Mouse (Mus musculus) hindbrain, embryonic 16.5 days (tissue): ENCODE results near the gene Scnn1a. TPM values are rescaled to one million over a fixed set of nuclear protein-coding genes. Genes with fewer than 3 reads are reported as not detected.

Source experiments
- ATAC-seq: fragments of 200-750 bp; cut with Nextera tagmentation; 2 replicates; pipeline ENCODE4 v1.8.0; 2017; ENCODE audit warnings: moderate TSS enrichment, moderate library complexity
- H3K27ac ChIP-seq: fragments of 300-500 bp; sonication (generic); 2 replicates; pipeline ENCODE4 v1.5.1; 2014; ENCODE audit warnings: low read depth, mild to moderate bottlenecking, control low read depth, low read length, moderate library complexity
- H3K27me3 ChIP-seq: fragments of 300-500 bp; sonication (generic); replicated peaks from 2 replicates; pipeline ENCODE4 v1.6.1; 2014; ENCODE audit warnings: low read length; ENCODE audit not compliant: control insufficient read depth, insufficient read depth
- H3K36me3 ChIP-seq: fragments of 300-500 bp; sonication (generic); 2 replicates; pipeline ENCODE4 v1.6.1; 2014; ENCODE audit warnings: mild to moderate bottlenecking, low read length, moderate library complexity, mixed read lengths; ENCODE audit not compliant: control insufficient read depth, insufficient read depth
- H3K4me1 ChIP-seq: fragments of 300-500 bp; sonication (generic); 2 replicates; pipeline ENCODE4 v1.6.1; 2014; ENCODE audit warnings: low read depth, low read length; ENCODE audit not compliant: control insufficient read depth, insufficient read depth
- H3K4me2 ChIP-seq: fragments of 300-500 bp; sonication (generic); 2 replicates; pipeline ENCODE4 v1.6.1; 2014; ENCODE audit warnings: mild to moderate bottlenecking, low read length, control low read depth, moderate library complexity
- H3K4me3 ChIP-seq: fragments of 300-500 bp; sonication (generic); 2 replicates; pipeline ENCODE4 v1.5.1; 2014; ENCODE audit warnings: mild to moderate bottlenecking, low read length, control low read depth, moderate library complexity
- H3K9ac ChIP-seq: fragments of 300-500 bp; sonication (generic); 2 replicates; pipeline ENCODE4 v1.6.1; 2014; ENCODE audit warnings: low read depth, mild to moderate bottlenecking, control low read depth, low read length, moderate library complexity
- H3K9me3 ChIP-seq: fragments of 300-500 bp; sonication (generic); 2 replicates; pipeline ENCODE4 v1.6.1; 2014; ENCODE audit warnings: mild to moderate bottlenecking, low read length, moderate library complexity; ENCODE audit not compliant: control insufficient read depth
- WGBS: fragments of 180-500 bp; shearing (Covaris S2); extraction: QIAGEN DNeasy Blood & Tissue Kit; methylation state at CpG from one replicate; pipeline ENCODE4 v1.1.7; 2014; 5-methylcytosine and 5-hydroxymethylcytosine counted together
- polyA plus RNA-seq: library from polyadenylated mRNA; unstranded; fragments of >200 nt; fragmentation: Nextera tagmentation; extraction: Ambion mirVana; gene quantifications from 2 replicates; pipeline ENCODE4 v1.2.1, GENCODE M21; 2015

The Scnn1a gene
- polyA plus RNA-seq, 1 experiment from 2014 or later: 0.70 TPM

DNA sequence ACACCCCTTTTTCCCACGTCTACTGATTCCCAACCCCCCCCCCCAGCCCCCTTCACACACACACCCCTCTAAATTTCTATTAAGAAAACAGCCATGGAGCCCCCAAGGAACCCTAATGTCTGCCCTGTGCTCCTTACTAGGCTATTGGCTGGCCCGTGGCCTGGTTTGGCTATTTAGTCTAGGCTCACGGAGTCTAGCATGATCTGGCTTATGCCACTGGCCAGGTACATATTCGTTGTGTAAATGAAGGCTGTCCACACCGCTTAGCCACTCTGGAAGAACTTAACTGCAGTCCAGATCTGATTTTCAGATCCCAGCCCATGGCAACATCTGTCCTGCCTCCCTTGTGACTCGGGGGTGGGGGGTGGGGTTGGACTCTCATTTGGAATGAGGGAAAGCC lies 5.7 kb upstream of the Scnn1a start:
- Histone ChIP-seq H3K9me3 (no peaks in the 10 kb centered on the region), H3K4me1 (peaks cover 14% of the 10 kb centered on the region; the same call in 1 of the 2 replicates), H3K4me3 (no peak overlapping the region), H3K27ac (no peak overlapping the region), H3K9ac (no peak overlapping the region), H3K36me3 (no peaks in the 10 kb centered on the region), H3K4me2 (no peak overlapping the region), H3K27me3 (no peaks in the 10 kb centered on the region)
- ATAC-seq: no peak
- WGBS: 76% methylated on average over 6 of the region's 6 CpGs

DNA sequence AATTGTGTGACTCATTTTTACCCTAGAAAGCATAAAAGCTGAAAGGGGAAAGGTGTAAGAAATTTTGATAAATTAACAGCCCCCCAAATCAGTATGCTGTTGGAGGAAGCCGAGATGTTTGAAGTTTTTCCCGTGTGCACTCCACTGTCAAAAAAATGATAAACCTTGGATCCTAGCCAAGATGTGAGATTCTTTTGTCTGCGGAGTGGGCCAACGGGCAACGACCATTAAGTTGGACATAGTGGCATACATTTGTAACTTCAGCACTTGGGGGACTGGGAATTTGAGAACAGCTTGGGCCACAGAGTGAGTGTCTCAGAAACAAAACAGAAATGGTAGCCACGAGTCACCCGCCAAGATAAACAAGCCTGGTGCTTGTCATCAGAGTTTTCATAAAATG lies 3.4 kb upstream of the Scnn1a start:
- Histone ChIP-seq H3K4me3 (no peak overlapping the region), H3K9me3 (no peaks in the 10 kb centered on the region), H3K27me3 (peaks cover 13% of the 10 kb centered on the region), H3K4me2 (no peak overlapping the region), H3K27ac (no peak overlapping the region), H3K4me1 (peaks cover 14% of the 10 kb centered on the region; the same call in 1 of the 2 replicates), H3K9ac (no peak overlapping the region), H3K36me3 (no peaks in the 10 kb centered on the region)
- 59% methylated on average over 7 of the region's 7 CpGs for WGBS
- ATAC-seq: no peak

DNA sequence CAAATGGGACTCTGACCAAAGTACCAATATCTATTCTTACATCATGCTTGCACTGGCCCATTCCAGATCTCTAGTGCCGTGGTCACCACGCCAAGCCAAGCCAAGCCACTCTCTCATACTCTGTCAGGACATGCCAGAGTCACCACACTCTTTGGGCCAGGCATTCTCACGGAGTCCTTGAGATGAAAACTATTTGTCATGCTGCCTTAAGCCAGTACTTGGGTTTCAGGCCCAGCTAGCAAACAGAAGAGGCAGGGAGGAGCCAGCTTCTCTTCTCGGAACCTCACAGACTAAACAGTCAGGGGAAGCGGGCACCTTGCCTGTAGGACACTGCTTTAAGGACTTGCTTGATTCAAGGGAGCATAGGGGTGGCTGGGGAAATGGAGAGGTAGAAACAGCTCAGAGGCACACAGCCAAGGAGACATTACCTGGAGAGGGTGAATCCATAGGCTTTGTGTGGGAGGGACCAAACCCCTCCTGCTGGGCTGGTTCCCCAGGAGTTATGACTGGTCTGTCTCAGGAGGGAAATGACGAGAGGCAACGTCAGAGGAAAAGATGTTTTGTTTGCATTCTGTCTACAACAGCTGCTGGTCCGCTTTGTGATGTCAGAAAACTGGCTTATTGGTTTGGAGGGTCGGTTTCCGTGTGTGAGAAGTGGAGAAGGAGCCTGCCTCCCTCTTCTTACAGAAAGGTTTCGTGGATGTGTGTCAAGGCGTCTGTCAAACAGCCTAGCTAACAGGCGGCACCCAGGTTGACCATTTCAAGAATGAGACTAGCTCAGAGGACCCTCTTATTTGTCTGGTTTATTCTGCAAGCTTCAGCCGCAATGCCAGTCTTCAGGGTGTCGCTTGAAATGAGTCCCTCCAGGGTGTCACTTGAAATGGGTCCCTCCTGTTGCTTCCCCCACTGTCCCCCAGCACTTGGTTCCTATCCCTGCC lies 1.2 kb upstream of the Scnn1a start:
- peaks cover 2% of the 10 kb centered on the region; the same call in 1 of the 2 replicates for H3K4me1 ChIP-seq
- no peak overlapping the region for H3K9ac ChIP-seq
- WGBS: 74% methylated on average over 15 of the region's 15 CpGs
- no peak overlapping the region for H3K27ac ChIP-seq
- H3K9me3 ChIP-seq: no peaks in the 10 kb centered on the region
- no peak overlapping the region for H3K4me2 ChIP-seq
- no peak overlapping the region for H3K4me3 ChIP-seq
- no peak for ATAC-seq
- H3K27me3 ChIP-seq: peaks cover 13% of the 10 kb centered on the region
- H3K36me3 ChIP-seq: no peaks in the 10 kb centered on the region

DNA sequence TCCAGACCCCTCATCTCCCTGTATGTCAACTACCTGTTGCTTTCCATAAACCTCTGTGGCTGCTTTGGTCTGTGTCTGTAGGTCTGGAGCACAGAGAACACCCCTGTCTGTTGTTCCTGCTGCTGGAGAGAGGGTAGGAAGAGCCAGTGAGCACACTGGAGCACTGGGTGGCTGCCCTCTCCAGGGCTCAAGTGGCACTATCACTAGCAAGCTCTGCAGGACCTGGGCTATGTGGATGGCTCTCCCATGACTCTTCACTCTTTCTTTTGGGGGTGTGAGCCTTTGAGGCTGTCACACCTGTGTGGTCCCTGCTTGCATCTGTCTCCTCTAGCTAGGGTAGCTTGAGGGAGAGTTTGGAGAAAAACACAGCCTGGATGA lies 551 bp upstream of the Scnn1a start:
- ATAC-seq: no peak
- no peaks in the 10 kb centered on the region for H3K4me1 ChIP-seq
- no peak overlapping the region for H3K4me3 ChIP-seq
- no peaks in the 10 kb centered on the region for H3K36me3 ChIP-seq
- no peak overlapping the region for H3K9ac ChIP-seq
- H3K4me2 ChIP-seq: no peak overlapping the region
- no peaks in the 10 kb centered on the region for H3K9me3 ChIP-seq
- H3K27me3 ChIP-seq: peaks cover 13% of the 10 kb centered on the region
- H3K27ac ChIP-seq: no peak overlapping the region

DNA sequence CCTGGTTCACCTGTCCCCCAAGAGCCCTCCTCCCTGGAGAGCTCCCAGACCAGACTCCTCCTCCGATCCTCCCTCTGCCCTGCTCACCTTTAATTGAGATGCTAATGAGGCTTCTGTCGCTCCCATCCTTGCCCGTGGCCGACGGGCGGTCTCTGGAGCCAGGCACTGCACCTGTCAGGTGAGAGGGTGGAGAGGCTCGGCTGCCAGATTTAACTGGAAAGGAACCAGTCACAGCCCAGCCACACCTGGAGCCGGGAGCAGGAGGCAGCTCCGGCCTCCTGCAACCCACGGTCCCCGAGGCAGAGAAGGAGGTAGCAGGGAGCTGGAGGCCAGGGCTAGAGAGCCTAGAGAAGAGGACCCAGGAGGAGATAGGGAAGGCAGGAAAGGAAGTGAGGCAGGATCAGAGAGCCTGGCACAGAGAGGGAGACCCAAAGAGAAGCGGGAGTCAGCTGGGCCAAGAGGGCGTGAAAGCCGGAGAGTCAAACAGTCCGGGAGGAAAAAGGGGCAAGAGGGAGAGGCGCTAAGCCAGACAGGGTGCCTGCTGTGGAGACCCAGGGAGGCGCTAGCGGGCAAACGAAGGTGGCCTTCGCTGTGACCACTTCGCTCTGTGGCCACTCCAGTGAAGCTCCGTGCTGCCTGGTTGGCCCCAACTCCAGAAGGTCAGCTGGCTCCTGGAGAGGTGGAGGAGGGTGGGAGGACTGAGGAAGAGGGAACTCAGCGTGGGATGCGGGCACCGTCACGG lies 826 bp downstream of the Scnn1a start:
- 9% methylated on average over 26 of the region's 26 CpGs for WGBS
- Histone ChIP-seq H3K4me1 (no peaks in the 10 kb centered on the region), H3K9me3 (no peaks in the 10 kb centered on the region), H3K27ac (no peak overlapping the region), H3K9ac (no peak overlapping the region), H3K4me2 (no peak overlapping the region), H3K36me3 (no peaks in the 10 kb centered on the region), H3K27me3 (peaks cover 13% of the 10 kb centered on the region), H3K4me3 (no peak overlapping the region)
- ATAC-seq: no peak

DNA sequence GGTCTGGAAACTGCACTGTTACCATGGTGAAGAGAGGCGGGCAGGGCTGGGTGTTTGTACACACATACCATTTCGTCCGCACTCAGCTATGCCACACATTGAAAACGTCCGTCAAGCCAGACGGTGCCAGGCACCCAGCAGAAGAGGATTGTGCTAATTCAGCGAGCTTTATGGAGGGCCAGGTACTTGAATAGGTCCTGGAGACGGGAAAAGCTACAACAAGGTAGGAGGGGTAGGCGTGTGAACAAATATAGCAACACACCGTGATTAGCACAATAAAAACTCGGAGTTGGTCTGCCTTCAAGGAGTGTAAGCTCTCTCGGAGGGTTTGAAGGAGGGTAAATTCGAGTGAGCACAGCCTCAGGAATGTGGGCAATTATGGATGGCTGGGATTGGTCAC lies 2.3 kb downstream of the Scnn1a start:
- H3K4me2 ChIP-seq: no peak overlapping the region
- H3K27me3 ChIP-seq: peaks cover 13% of the 10 kb centered on the region
- no peaks in the 10 kb centered on the region for H3K36me3 ChIP-seq
- no peaks in the 10 kb centered on the region for H3K4me1 ChIP-seq
- no peaks in the 10 kb centered on the region for H3K9me3 ChIP-seq
- no peak for ATAC-seq
- no peak overlapping the region for H3K9ac ChIP-seq
- 52% methylated on average over 13 of the region's 13 CpGs for WGBS
- no peak overlapping the region for H3K4me3 ChIP-seq
- H3K27ac ChIP-seq: no peak overlapping the region

DNA sequence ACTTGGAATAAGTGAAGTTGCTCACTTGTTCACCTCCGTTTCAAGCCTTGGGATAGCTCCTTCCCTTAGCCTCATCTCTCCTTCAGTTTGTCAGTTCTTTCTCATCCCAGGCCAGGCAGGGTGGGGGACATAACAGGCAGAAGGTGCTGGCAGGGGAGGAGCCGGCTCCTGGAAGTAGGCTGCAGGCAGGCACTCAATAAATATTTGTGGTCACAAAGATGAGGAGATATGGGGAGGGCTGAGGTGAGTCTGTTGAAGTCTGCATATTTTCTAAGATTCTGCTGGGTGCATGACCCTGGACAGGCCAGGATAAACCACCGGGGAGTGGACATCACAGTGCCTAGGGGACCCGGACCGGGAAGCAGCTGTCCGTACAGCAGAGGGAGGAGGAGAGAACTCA lies 3.1 kb downstream of the Scnn1a start:
- Histone ChIP-seq H3K27ac (no peak overlapping the region), H3K27me3 (peaks cover 13% of the 10 kb centered on the region), H3K4me3 (no peak overlapping the region), H3K9me3 (no peaks in the 10 kb centered on the region), H3K4me2 (no peak overlapping the region), H3K9ac (no peak overlapping the region), H3K4me1 (no peaks in the 10 kb centered on the region), H3K36me3 (no peaks in the 10 kb centered on the region)
- WGBS: 76% methylated on average over 6 of the region's 6 CpGs
- no peak for ATAC-seq

DNA sequence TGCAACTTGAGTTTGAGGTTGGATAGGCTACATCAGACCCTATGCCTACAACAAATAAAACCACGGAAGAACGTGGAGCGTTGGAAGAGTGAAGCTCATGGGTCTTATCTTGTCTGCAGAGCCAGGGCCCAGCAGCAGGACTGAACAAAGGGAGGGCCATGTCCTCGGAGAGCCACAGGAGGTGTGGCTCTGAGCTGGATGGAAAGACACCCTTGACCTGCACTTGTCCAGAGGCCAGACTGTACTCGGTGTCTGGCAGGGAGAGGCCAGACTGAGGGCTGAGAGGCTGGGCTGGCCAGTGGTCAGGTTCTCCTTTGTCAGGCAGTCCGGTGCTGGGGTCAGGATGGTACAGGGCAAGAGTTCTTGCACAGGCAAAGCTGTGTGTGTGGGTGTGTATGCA lies 4.9 kb downstream of the Scnn1a start:
- ATAC-seq: no peak
- Histone ChIP-seq H3K36me3 (no peaks in the 10 kb centered on the region), H3K4me2 (no peak overlapping the region), H3K4me1 (no peaks in the 10 kb centered on the region), H3K4me3 (no peak overlapping the region), H3K27me3 (peaks cover 11% of the 10 kb centered on the region), H3K27ac (no peak overlapping the region), H3K9me3 (no peaks in the 10 kb centered on the region), H3K9ac (no peak overlapping the region)
- WGBS: 69% methylated on average over 6 of the region's 6 CpGs

DNA sequence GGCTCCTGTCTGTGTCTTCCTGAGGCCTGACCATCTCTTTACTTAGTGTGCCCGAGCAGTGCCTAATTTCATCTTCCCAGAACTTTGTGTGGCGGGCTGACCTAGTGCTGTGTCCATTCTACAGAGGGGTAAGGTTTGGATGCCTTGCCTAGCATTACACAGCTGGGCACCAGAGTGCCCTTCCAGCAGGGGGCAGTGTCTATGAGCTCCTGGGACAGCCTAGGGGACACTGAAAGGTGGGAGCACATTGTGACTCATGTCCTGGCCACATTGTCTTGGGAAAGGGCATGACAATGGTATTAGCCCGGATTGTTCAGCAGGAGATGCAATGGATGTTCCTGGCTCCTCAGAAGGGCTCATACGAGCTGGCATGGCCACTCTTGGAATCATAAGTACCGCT lies 7.8 kb downstream of the Scnn1a start:
- Histone ChIP-seq H3K9me3 (no peaks in the 10 kb centered on the region), H3K36me3 (no peaks in the 10 kb centered on the region), H3K4me2 (no peak overlapping the region), H3K4me3 (no peak overlapping the region), H3K27me3 (no peaks in the 10 kb centered on the region), H3K9ac (no peak overlapping the region), H3K27ac (no peak overlapping the region), H3K4me1 (no peaks in the 10 kb centered on the region)
- no peak for ATAC-seq
- 90% methylated on average over 5 of the region's 5 CpGs for WGBS
